Mouse (Mus musculus) liver, adult 2 months (tissue): ENCODE measurements around the gene Sgk1. TPM values are rescaled to one million over a fixed set of nuclear protein-coding genes. Genes with fewer than 3 reads are reported as not detected.

ENCODE experiments used
- DNase-seq: peaks from one replicate; pipeline ENCODE4 v3.0.0-alpha.2; 2011; ENCODE audit warnings: low read depth, low spot score; ENCODE audit errors: extremely low read depth
- H3K27ac ChIP-seq: fragments of 200-500 bp; replicated peaks from 2 replicates; pipeline ENCODE4 v1.5.1; 2012; ENCODE audit warnings: low read depth, mild to moderate bottlenecking, control low read depth, inconsistent platforms, low read length; ENCODE audit not compliant: insufficient read depth
- H3K27me3 ChIP-seq: fragments of 200-500 bp; 2 replicates; pipeline ENCODE4 v1.6.1; 2012; ENCODE audit warnings: mild to moderate bottlenecking, moderate library complexity, low read length, inconsistent platforms; ENCODE audit not compliant: control insufficient read depth, insufficient read depth
- H3K36me3 ChIP-seq: fragments of 200-500 bp; 2 replicates; pipeline ENCODE4 v1.6.1; 2012; ENCODE audit warnings: low read length, inconsistent platforms; ENCODE audit not compliant: control insufficient read depth, insufficient read depth
- H3K4me1 ChIP-seq: fragments of 200-500 bp; 2 replicates; pipeline ENCODE4 v1.6.1; 2011; ENCODE audit warnings: low read length; ENCODE audit not compliant: control insufficient read depth, insufficient read depth
- H3K4me3 ChIP-seq: fragments of 200-500 bp; 2 replicates; pipeline ENCODE4 v1.5.1; 2011; ENCODE audit warnings: low read depth, mild to moderate bottlenecking, control low read depth, low read length, moderate library complexity; ENCODE audit not compliant: insufficient read depth
- H3K79me2 ChIP-seq: fragments of 200-500 bp; 2 replicates; pipeline ENCODE4 v1.6.1; 2012; ENCODE audit warnings: inconsistent platforms, mild to moderate bottlenecking, low read length, moderate library complexity; ENCODE audit not compliant: control insufficient read depth, insufficient read depth
- H3K9ac ChIP-seq: fragments of 200-500 bp; 2 replicates; pipeline ENCODE4 v1.6.1; 2012; ENCODE audit warnings: low read depth, mild to moderate bottlenecking, control low read depth, inconsistent platforms, low read length
- CTCF ChIP-seq: fragments of 200-500 bp; IDR thresholded peaks from 2 replicates; pipeline ENCODE4 v1.5.1; 2011; ENCODE audit warnings: low read depth, low read length, control low read depth
- POLR2A ChIP-seq: fragments of 200-500 bp; IDR thresholded peaks from 2 replicates; pipeline ENCODE4 v1.6.1; 2011; ENCODE audit warnings: low read length, control low read depth; ENCODE audit not compliant: insufficient read depth; ENCODE audit errors: extremely low read depth
- WGBS: fragments of 180-500 bp; shearing (Covaris S2); methylation state at CpG from one replicate; pipeline ENCODE4 v1.1.7; 2018; 5-methylcytosine and 5-hydroxymethylcytosine counted together
- polyA plus RNA-seq: library from polyadenylated mRNA; depleted of rRNA; stranded (reverse); fragments of >200 nt; gene quantifications from 2 replicates; pipeline ENCODE4 v1.2.3, GENCODE M21; 2012
- total RNA-seq: library from RNA; depleted of rRNA; stranded (reverse); fragments of >200 nt; gene quantifications from 2 replicates; pipeline ENCODE4 v1.2.3, GENCODE M21; 2014

The Sgk1 gene
- total and polyA plus RNA-seq, 2 experiments = 8.9 to 20.9 TPM

DNA sequence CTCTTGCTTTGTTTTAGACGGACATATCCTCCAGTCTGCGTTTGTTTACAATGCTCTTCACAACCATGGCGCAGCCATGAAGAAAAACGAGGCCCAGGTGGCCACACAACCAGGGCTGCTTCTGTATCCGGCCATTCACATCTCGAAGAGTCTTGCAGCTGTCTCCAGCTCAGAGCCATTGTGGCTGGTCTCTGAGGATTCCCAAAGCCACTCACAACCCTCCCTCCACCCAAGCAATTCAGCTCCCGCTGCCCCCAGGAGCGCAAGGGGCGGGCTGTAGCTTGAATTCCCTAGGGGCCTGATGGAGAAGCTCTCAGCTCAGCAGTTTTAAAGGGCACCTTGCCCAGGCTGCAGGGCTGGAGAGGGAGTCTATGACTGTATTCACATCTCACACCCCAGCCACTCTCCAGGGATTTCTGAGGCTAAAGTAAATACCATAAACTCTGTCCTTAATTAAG lies 41.5 kb downstream of the Sgk1 start:
- Histone ChIP-seq H3K4me1 (no peaks in the 10 kb centered on the region), H3K36me3 (no peaks in the 10 kb centered on the region), H3K27me3 (no peaks in the 10 kb centered on the region), H3K79me2 (no peaks in the 10 kb centered on the region), H3K27ac (no peak overlapping the region), H3K9ac (no peak overlapping the region), H3K4me3 (no peak overlapping the region)
- DNase-seq = no peak
- TF ChIP-seq POLR2A (no peak), CTCF (no peak)
- WGBS = 67% methylated on average over 9 of the region's 9 CpGs

DNA sequence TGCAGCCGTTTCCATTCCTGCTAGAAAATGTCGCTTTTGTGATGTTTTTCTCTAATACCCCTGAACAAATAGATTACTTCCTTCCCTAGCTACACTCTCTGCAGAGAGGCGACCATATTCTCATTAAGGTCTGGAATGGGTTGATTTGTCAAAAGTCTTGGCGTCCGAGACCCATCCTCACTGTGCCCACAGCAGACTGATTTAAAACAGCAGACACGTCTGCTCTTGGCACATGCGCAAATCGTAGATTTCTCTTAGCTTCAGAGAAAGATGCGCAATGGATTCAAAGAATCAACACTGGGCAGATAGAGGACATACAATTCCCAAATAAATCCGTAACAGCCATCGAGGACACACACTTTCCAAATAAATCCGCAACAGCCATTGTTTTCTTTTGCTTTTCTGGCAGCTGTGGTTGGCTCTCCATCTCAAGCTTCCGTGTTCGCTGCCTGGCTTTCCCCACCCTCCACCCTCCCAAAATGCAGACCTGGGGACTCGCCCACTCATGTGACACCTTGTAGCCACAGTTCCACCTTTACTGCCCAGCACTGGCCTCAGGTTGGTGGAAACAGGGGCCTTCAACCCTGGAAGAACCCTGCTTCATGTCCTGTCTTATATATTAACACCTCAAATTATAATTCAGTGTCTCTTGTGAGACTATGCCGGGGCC lies 42.2 kb downstream of the Sgk1 start:
- H3K9ac ChIP-seq = no peak overlapping the region
- no peak for DNase-seq
- no peaks in the 10 kb centered on the region for H3K4me1 ChIP-seq
- no peaks in the 10 kb centered on the region for H3K79me2 ChIP-seq
- no peaks in the 10 kb centered on the region for H3K36me3 ChIP-seq
- TF ChIP-seq POLR2A = no peak
- TF ChIP-seq CTCF = no peak
- 90% methylated on average over 16 of the region's 16 CpGs for WGBS
- no peak overlapping the region for H3K4me3 ChIP-seq
- no peak overlapping the region for H3K27ac ChIP-seq
- H3K27me3 ChIP-seq = no peaks in the 10 kb centered on the region

DNA sequence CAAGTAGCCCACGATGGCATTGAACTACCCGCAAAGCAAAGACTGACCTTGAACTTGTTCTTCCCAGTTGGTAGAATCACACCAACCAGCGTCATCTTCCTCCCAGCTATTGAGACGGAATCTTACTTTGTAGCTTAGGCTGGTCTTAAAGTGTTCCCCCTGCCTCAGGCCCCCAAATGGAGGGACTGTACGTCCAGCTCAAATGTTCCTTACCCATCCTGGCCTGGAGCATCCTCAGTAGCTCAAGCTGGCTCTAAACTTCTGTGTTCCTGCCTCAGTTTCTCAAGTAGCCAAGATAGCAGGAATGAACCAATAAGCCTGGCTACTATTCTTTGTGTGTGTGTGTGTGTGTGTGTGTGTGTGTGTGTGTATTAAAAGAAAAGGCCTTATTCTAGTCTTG lies 45.0 kb downstream of the Sgk1 start:
- Histone ChIP-seq H3K36me3 (no peaks in the 10 kb centered on the region), H3K79me2 (no peaks in the 10 kb centered on the region), H3K9ac (no peak overlapping the region), H3K4me1 (no peaks in the 10 kb centered on the region), H3K27me3 (no peaks in the 10 kb centered on the region), H3K27ac (no peak overlapping the region), H3K4me3 (no peak overlapping the region)
- 92% methylated on average over 5 of the region's 5 CpGs for WGBS
- no peak for DNase-seq
- TF ChIP-seq CTCF (no peak), POLR2A (no peak)

DNA sequence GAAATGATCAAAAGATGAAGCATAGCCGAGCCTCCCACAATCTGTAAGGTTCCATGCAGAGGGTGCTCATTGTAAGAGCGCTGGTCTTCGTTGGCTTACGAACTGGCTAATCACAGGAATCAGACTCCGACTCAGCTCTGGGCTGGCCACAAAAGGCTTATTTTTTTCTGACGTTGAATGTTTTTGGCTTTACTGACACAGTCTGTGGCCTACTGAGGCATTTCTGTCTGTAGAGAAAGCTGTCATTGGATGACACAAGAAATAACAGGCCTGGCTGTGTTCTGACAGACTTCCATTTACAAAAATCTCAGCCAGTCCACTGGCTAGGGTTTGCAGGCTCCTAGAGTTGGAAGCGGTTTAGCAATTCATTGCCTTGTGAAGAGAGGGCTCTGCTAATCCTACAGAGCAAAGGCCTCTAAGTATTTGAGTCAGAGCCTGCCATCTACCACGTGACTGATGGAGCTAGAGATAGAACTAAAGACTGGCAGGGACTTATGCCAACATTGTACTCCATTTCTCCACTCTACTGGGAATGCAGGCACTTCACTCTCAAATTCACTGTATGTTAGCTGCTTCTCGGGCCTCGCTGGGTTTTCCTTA lies 48.9 kb downstream of the Sgk1 start:
- DNase-seq = no peak
- no peak overlapping the region for H3K4me3 ChIP-seq
- H3K27ac ChIP-seq = no peak overlapping the region
- H3K9ac ChIP-seq = no peak overlapping the region
- no peaks in the 10 kb centered on the region for H3K36me3 ChIP-seq
- TF ChIP-seq POLR2A (no peak), CTCF (no peak)
- WGBS = 94% methylated on average over 10 of the region's 10 CpGs
- no peaks in the 10 kb centered on the region for H3K4me1 ChIP-seq
- no peaks in the 10 kb centered on the region for H3K79me2 ChIP-seq
- no peaks in the 10 kb centered on the region for H3K27me3 ChIP-seq

DNA sequence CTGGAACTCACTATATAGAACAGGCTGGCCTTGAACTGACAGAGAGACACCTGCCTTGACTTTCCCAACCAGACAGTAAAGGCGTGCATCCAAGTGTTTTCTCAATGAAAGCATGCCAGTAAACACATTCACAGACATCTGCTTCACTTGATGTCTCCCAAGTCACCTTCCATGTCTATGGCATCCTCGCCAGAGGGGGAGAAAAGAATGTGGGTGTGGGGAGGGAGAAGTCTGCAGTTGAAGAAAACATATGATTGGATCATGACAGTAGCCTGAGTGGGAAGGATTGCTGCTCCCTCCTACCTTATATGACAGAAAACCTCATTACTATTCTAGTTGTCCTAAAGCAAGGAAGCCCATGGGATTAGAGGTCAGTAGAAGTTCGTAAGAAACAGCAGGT lies 50.8 kb downstream of the Sgk1 start:
- Histone ChIP-seq H3K36me3 (no peaks in the 10 kb centered on the region), H3K9ac (no peak overlapping the region), H3K4me3 (no peak overlapping the region), H3K27ac (no peak overlapping the region), H3K4me1 (peaks cover 6% of the 10 kb centered on the region; the same call in 1 of the 2 replicates), H3K27me3 (no peaks in the 10 kb centered on the region), H3K79me2 (no peaks in the 10 kb centered on the region)
- no peak for DNase-seq
- TF ChIP-seq POLR2A (no peak), CTCF (no peak)
- WGBS = 98% methylated on average over 3 of the region's 3 CpGs

DNA sequence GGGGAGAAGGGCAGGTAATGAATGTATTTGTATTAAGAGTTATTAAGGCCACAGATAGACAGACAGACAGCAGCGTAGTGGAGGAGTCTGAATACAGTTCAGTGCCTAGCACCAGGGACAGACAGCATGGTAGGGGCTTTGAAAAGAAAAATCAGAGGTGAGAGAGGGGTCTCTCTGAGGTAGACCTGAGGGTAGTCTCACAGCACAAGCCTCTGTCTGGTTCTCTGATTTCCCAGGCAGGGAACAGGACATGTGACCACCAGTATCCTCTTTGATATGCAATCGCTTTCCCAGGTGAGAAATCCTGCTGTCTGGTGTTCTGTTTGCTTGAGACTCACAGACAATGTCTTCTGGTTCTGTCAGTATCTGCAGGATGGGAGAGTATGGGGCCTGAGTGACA lies 52.8 kb downstream of the Sgk1 start:
- TF ChIP-seq CTCF (no peak), POLR2A (no peak)
- Histone ChIP-seq H3K4me3 (no peak overlapping the region), H3K27me3 (no peaks in the 10 kb centered on the region), H3K27ac (no peak overlapping the region), H3K9ac (no peak overlapping the region), H3K4me1 (peaks cover 6% of the 10 kb centered on the region; the same call in 1 of the 2 replicates), H3K36me3 (no peaks in the 10 kb centered on the region), H3K79me2 (no peaks in the 10 kb centered on the region)
- 97% methylated on average over 2 of the region's 2 CpGs for WGBS
- no peak for DNase-seq
